Mouse (Mus musculus) erythroblast, adult 5-6 weeks (primary cell): ENCODE data around the gene Ap2m1. TPM values are rescaled to one million over a fixed set of nuclear protein-coding genes. Genes with fewer than 3 reads are reported as not detected.
"Not testable (repeated sequence)": the region's sequence is repeated elsewhere in the genome, so short reads cannot be mapped to it uniquely, and the experiment has no call there.

Source experiments
- ATAC-seq: replicated peaks from 2 replicates; pipeline ENCODE4 v1.8.0; 2016; ENCODE audit warnings: moderate number of reproducible peaks, mild to moderate bottlenecking, moderate TSS enrichment, inconsistent platforms; ENCODE audit not compliant: poor library complexity, low FRiP score, severe bottlenecking
- total RNA-seq, 2 experiments: library from RNA; stranded (forward) in 1 of 2; stranded (reverse) in 1 of 2; fragments of 150-400 nt in 1 of 2; fragments of 200-764, 138-1000 nt in 1 of 2; gene quantifications; 2 replicates each; pipeline versions ENCODE4 v1.2.3 to v1.2.4; 2015 to 2017; ENCODE audit warnings: low replicate concordance in 2 of 2

The Ap2m1 gene
- total RNA-seq (2015; ENCODE audit: low replicate concordance): 124 and 125 TPM in 2 replicates
- 81.1 and 126 TPM in 2 replicates for total RNA-seq (2017; ENCODE audit: low replicate concordance)

DNA sequence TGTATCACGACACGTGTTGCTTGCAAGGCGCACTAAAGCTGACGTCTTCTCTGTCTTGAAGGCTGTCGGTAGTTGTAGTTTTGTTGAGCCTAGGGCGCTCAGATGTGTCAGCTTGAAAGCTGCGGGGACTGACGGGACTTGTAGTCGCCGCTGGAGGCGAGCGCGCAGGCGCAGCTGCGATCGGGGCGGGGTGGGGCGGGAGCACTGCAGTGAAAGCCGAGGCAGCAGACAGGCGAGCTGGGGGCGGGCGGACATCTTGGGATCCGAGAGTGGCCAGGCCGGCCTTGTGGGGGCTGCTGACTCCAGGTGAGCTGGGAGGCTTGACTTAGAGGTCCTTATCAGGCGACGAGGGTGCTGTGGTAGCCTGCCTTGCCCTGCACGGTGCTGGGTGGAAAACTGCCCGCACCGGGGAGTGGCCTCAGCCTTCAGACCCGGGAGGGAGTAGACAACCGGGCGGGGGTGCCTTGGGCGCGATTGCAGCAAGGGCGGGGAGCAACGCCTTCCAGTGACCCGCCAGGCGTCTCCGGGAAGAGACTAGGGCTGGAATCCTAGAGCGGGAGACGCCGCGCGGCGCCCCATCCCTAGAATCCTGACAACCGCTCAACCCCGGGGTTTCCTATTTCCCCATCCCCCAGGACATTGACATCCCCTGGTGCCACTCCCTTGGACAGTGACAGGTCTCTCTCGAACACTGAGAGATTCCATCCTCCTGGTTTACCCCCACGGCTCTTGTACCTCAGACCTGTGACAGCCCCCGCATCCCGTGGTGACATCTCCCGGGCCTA, at the start of gene Ap2m1:
Ap2m1 (plus strand) TSS at position 183 of the 785 bp plus-strand sequence.
- ATAC-seq: peak; percentile 92

DNA sequence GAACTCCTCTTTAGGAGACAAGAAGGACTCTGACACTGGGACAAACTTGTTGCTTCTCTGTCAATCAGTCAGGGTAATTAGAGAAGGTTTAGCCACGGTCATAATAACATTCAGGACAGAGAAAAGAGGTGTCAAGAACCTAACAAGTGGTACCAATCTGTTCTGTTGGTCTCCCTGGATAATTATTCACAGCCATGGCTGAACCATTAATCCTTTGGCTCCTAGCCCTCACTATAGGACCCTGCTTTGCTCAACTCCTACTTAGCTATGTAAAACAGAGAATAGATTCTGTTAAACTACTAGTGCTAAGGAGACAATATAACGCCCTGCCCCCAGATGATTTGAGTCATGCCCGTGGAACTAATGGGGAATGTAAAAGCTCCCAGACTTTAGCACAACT, 49.2 kb upstream of the Ap2m1 start:
- no peak for ATAC-seq

DNA sequence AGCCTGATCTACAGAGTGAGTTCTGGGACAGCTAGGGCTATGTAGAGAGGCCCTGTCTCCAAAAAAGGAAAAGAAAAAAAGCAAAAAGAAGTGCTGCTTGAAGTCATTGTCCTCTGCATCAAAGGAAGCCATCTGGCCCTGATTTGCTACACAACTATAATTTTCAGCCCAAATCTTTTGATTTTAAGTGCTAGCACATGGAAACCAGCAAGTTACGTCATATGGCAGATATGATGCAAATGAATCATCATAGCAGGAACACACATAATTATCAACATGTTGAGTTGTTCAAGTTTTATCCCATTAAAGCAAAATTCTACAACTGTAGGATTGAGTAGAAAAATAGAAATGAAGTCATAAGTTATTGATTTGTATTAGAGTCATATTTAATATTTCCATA, 47.1 kb upstream of the Ap2m1 start:
- no peak for ATAC-seq

DNA sequence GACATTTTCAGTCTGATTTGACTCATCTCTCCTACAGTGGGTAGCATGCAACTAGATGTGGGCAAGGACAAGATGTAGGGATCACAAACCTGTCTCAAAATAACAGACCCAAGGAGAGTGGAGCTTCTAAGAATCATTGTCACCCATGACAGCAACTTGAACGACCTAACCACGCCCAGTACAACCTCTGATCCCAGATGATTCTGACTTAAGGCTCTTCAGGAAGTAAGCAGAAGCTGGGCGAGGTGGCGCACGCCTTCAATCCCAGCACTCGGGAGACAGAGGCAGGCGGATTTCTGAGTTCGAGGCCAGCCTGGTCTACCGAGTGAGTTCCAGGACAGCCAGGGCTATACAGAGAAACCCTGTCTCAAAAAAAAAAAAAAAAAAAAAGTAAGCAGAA, 46.5 kb upstream of the Ap2m1 start:
- not testable (repeated sequence) for ATAC-seq

DNA sequence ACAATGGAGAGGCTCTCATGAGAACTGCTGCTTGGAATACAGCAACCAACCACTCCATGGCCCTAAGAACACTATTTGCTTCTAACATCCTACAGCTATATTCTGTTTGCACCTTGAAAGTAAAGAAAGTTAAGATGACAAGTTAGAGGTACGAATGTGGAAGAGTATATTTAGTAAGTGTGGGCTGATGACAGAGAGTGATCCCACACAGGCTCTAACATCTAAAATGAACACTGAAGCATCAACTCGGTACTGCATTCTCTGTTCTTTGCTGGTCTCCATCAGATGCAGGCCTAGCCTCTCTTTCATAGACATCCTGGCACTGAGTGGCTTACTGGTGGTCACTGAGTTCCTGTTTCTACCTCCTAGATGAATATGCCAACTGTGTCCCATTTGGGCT, 46.0 kb upstream of the Ap2m1 start:
- no peak for ATAC-seq

DNA sequence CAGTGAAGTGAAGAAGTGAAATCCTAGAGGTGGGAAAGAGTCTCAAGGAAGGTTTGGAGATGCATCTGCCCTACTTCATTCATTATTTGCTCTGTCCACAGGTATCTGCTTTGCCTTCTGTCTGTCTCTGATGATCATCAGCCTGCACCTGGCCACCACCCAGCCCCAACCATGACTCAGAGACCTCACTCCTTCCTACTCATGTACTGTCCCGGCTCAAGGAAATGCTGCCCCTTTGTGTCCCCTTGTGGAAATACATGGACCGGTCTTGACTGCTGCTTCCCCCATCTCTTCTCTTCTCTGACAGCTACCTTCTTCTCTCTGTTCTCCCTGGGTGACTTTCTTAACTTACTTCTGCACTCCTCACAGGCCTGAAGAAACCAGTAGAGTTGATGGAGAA, 44.7 kb upstream of the Ap2m1 start:
- ATAC-seq: 0 out of 2 replicates have a peak, but pooled peaks have one; percentile 24

DNA sequence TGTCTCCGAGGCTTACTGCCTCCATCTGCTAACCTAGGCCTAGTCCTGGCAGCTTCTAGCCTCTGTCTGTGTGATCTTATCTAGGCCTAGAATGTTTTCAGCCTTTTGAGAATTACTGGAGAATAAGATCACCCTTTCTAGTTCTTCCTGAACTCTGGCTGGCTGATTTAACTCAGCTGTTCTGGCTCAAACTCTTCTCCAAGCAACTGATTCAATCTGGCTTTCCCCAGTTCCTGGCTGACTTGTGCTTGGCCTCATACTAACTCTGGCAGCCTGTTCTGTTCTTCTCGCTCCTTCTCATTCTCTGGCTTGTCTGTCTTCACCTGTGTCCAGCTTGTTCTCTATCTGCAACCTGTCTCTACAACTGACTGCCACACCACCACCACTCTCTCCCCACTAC, 44.0 kb upstream of the Ap2m1 start:
- ATAC-seq: no peak

DNA sequence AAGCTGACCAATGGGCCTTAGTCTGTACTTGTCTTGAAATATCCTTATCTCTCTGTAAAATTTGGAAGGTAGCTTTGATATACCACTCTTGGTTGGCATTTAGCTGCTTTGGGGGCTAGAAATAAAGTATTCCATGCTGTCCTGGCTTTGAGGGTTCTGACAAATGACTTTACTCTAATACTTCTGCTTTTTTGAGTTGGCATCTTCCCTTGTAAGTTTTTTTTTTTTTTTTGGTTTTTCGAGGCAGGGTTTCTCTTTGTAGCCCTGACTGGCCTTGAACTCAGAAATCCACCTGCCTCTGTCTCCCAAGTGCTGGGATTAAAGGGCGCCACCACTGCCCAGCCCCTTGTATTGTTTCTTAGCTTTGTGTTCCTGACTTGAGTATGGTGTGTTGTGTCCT, 41.8 kb upstream of the Ap2m1 start:
- no peak for ATAC-seq

DNA sequence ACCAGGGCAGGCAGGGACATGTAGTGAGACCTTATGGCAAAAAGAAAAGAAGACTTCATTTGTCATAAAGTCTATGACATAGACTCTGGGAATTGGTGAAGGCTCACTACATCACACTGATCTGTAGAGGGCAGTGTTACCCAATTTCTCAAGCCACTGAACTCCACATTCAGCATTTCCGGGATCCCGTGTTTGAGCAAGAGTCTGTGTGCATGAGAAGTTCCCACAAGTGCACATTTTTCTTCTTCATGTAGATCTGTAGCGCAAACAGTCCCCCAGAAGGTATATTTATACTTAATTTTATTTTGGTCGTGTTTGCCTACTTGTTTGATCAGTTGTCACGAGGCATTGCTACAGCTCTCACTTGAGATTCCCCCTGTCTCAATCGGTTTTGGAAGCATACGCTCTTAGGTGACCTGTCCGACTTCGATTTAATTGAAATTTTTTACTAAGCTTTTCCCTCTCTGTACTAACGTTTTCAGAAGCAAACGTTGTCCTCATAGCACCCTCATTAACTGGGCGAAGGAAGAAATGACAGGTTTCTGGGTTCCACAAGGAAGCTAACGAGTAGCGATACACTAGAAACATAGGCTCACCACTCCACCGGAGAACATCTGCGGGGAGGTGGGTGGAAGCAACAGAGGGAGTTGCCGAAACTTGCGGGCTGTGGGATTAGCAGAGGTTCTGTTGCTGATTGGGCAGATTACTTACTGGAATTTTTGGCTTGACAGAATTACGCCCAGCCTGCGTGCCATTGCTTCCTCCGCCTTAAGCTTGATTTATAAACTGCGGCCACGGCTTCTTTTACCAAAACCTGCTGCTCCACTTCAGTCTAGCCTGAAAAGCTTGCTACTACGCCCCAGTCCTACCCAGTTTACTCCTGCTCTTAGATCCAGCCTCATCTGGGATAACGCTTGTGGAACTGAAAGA, 38.3 kb upstream of the Ap2m1 start:
- peak; percentile 73 for ATAC-seq

DNA sequence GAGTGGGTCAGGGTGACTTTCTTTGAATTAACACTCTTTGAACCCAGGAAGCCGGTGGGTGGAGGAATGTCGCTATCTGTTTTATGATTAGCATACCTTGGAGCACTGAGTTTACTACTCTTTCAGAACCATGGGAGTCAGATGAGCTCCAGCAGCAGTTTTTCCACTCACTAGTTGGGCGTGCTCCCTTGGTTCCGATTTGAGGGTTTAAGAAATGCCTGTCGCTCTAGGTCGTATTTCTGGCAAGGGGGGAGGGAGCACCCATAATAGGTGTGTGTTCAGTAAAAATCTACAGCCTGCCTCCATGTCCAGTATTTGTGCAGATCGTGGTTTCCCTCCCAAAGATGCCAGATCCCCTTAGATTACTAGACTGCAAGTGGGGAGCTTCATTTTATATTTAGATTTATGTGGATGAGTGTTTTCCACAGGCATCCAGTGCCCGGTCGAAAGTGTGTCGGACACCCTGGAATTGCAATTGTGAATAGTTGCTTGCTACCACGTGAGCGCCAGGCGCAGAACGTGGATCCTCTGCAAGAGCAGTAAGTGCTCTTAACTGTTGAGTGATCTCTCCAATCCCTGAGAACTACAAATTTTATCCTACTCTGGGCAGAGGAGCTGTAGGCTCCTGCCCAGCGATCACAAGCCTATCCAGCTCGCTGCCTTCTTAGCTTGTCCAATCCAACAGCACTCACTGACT, 37.1 kb upstream of the Ap2m1 start:
- no peak for ATAC-seq

DNA sequence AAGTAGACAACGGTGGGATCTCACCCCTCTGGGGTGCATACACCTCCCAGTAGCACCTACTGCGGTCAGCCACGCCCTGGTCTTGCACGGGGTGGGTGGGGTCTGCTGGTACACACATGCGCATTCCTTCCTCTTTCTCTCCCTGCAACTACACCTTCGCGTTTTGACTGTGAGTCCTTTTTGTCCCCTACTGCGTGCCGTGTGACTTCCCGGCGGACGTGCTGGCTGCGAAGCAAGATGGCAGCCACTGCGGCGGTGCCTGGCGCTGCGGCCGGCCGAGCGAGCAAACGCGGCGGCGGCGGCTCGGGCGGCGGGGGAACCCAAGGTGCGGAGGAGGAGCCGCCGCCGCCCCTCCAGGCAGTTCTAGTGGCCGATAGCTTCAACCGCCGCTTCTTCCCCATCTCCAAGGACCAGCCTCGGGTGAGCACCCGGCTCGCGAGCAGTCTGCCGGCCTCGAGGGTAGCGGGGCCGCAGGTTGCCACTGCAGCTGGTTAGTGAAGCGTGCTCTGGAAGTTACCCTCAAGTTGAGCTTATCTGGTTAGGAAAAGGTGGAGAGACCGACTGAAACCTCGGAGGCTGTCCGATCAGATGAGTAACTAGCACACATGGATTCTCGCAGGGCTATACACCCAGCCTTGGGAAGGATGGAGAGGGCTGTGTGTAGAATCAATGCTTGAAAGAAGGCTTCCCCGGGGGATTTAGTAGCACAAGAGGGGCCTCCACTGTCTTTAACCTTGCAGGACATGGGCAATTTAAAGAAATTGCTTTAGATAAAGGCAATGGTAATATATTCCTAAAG, 36.4 kb upstream of the Ap2m1 start, which contains the start of gene Eif2b5:
Eif2b5 (plus strand) TSS at position 141 of the 799 bp plus-strand sequence.
- ATAC-seq: peak; percentile 90

DNA sequence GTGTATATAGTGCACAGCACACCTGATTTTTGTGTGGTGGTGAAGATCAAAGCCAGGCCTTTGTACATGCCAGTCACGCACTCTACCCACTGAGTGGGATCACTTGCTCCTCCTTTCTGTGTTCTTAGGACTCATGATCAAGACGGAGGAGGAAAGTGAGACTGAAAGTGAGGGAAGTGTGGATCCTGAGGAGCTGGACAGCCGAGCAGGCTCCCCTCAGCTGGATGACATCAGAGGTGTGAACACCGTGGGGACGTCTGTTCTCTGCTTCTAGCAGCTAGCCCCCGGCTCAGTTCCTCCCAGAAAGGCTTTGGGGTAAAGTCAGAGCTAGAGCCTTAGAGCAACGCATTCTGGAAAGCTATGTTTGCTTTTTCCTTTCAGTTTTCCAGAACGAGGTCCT, 29.3 kb upstream of the Ap2m1 start:
- no peak for ATAC-seq

DNA sequence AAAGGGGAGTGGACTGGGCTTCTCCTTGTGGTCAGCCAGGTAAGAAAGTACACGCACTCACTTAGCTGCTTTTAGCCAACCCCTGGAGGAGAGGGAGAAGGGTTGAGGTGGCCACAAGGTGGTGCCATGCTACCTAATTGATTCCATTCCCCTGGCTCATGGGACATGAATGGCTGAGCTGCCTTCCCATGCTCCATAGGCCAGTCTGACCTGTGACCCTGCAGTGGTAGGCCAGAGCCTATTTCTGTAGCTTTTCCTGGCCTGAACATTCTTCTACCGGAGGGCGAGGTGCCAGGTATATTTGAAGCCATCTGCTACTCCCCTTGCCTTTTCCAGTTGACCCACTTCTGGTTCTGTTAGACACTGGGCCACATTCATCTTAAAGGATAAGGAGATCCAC, 25.9 kb upstream of the Ap2m1 start:
- peak; percentile 58; the same call in 1 of the 2 replicates for ATAC-seq

DNA sequence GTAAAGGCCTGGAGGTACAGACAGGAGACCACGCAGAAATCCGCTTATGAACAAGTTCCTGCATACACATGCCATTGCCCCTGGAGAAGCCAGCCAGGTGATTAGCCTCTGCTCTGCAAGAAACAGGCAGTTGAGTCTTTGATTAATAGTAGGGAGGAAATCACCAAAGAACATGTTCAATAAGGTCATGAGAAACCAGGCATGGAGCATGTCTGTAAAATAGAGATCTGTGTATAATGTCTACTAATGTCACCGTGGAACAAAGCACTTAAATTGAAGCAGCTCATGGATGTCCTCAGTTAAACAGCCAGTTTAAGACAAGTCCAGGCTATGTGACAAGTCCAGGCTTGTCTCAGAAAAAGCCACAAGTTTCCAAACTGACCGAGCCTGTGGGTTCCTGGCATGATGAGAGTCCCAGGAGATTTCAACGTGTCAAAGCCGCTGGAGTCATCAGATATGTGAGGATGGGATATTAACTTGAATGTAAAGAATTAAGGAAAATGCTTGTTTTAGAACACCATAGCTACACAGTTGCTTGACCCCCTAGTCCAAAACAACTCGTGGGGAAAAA, 23.9 kb upstream of the Ap2m1 start:
- no peak for ATAC-seq

DNA sequence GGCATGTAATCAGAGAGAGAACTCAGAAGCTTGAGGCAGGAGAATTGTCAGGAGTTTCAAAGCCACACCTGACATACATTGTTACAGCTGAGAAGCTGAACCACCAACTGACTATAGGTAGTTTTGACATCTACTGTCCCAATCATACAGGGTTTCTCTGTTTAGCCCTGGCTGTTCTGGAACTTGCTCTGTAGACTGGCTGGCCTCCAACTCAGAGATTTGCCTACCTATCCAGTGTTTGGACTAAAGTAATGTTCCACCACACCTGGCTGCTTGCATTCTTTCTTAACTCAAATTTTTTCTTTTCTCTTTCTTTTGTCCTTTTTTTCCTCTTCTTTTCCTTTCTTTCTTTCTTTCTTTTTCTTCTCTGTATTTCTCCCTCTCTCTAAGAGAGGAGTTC, 19.2 kb upstream of the Ap2m1 start:
- ATAC-seq: no peak

DNA sequence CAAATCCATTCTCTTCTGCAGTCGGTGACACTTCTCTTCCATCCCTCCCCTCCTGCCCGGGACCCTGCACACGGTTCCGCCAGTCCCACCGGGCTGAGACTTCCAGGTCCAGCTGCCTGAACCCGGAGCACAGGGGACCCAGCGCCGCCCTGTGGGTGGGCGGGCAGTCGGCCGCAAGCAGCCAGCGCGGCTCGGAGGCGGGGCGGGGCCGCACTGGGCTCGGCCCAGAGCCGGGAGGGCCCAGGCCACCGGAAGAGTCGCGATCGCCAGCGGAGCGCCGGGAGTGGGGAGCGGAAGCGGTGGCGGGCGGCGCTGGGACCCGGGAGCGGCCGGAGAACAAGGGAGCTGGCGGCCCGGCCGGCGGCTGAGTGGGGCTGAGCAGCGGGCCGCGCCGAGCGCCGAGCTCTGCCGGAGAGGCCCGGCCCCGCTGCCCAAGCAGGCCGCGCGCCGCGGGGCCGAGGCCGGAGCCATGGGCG, 18.5 kb upstream of the Ap2m1 start, which contains the start of gene Dvl3:
Dvl3 (plus strand) TSS at position 257 of the 476 bp plus-strand sequence.
- ATAC-seq: peak; percentile 97

DNA sequence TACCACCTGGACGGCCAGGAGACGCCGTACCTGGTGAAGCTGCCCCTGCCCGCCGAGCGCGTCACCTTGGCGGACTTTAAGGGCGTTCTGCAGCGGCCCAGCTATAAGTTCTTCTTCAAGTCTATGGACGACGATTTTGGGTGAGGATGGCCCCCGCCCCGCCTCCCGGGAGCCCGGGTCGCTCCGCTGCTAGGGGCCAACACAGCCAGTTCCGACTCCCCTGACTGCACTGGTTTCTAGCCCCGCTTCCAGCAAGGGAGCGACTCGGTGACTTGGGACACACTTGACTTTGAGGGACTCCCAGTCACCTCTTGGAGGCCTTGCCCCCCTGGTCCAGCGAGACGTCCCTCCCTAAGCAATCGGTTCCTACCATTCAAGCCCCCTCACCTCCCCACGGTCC, 18.1 kb upstream of the Ap2m1 start:
- peak; percentile 21 for ATAC-seq

DNA sequence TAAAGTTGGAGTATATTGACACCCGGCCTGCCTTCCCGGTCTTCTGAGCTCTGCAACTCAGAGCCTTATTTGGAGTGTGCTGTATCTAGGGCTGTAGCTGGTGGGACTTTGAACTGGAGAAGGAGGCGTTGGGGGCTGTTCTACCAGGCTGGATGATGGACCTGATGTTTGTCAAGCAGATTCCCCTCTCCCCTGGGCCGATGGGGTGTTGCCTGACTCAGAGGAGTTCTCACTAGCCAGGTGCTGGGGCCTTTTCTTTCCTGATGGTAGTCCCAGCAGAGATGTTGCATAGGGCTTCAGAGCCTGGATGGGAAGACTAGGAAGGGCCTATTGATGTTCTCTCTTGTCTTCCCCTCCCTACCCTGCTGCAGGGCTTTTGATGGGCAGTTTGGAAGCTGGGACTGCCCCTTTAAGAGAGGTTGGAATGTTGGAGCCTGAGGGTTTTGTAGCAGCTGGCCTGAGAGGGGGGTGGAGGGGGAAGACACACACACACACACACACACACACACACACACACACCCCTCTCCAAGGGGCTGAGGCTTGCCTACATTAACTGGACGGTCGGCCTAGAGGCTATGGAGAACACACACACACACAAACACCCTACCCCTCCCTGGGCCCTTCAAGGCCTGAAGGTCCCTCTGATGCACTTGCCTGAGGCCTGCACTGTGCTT, 17.4 kb upstream of the Ap2m1 start:
- ATAC-seq: peak; percentile 27
